Mouse (Mus musculus): ENCODE data around the gene Creb3l2. TPM values are rescaled to one million over a fixed set of nuclear protein-coding genes. Genes with fewer than 3 reads are reported as not detected.

Creb3l2 gene
- polyA plus RNA-seq, 1 experiment from 2014 or later, result 31.1 TPM

GRCm38 (mm10) chr6:37325076-37325475 lies 116.9 kb downstream of the Creb3l2 start:
- no peak overlapping the region for H3K4me2 ChIP-seq (ENCODE audit: low read depth, low read length)
- peaks cover 16% of the 10 kb centered on the region for H3K4me1 ChIP-seq (replicated peaks; ENCODE audit: control insufficient read depth, insufficient read depth, low read length)
- H3K9ac ChIP-seq (ENCODE audit: low read length), result no peak overlapping the region
- ATAC-seq (ENCODE audit: low read depth), result no peak
- no peaks in the 10 kb centered on the region for H3K36me3 ChIP-seq (ENCODE audit: control insufficient read depth, insufficient read depth, low read length)
- H3K27ac ChIP-seq (ENCODE audit: low read length), result no peak overlapping the region
- no peak overlapping the region for H3K4me3 ChIP-seq (ENCODE audit: low read length)
- H3K9me3 ChIP-seq (ENCODE audit: control insufficient read depth, low read length), result no peaks in the 10 kb centered on the region
- H3K27me3 ChIP-seq (ENCODE audit: control insufficient read depth, insufficient read depth, low read depth, low read length), result no peaks in the 10 kb centered on the region
- WGBS, result 75% methylated on average over 3 of the region's 3 CpGs

GRCm38 (mm10) chr6:37322641-37323040 lies 119.3 kb downstream of the Creb3l2 start:
- Histone ChIP-seq H3K27ac (ENCODE audit: low read length) (no peak overlapping the region), H3K9ac (ENCODE audit: low read length) (no peak overlapping the region)
- WGBS, result 85% methylated on average over 7 of the region's 7 CpGs

GRCm38 (mm10) chr6:37322088-37322487 lies 119.9 kb downstream of the Creb3l2 start:
- H3K4me1 ChIP-seq (replicated peaks; ENCODE audit: control insufficient read depth, insufficient read depth, low read length), result peaks cover 7% of the 10 kb centered on the region
- ATAC-seq (ENCODE audit: low read depth), result no peak
- no peak overlapping the region for H3K4me2 ChIP-seq (ENCODE audit: low read depth, low read length)
- H3K4me3 ChIP-seq (ENCODE audit: low read length), result no peak overlapping the region
- no peaks in the 10 kb centered on the region for H3K9me3 ChIP-seq (ENCODE audit: control insufficient read depth, low read length)
- H3K36me3 ChIP-seq (ENCODE audit: control insufficient read depth, insufficient read depth, low read length), result no peaks in the 10 kb centered on the region
- 87% methylated on average over 9 of the region's 9 CpGs for WGBS
- H3K27ac ChIP-seq (ENCODE audit: low read length), result no peak overlapping the region
- H3K9ac ChIP-seq (ENCODE audit: low read length), result no peak overlapping the region
- no peaks in the 10 kb centered on the region for H3K27me3 ChIP-seq (ENCODE audit: control insufficient read depth, insufficient read depth, low read depth, low read length)

More at GRCm38 (mm10) chr6:37322641-37323040, 119.3 kb downstream of the Creb3l2 start:
- H3K4me1 ChIP-seq (replicated peaks; ENCODE audit: control insufficient read depth, insufficient read depth, low read length), result peaks cover 7% of the 10 kb centered on the region
- ATAC-seq (ENCODE audit: low read depth), result no peak
- H3K36me3 ChIP-seq (ENCODE audit: control insufficient read depth, insufficient read depth, low read length), result no peaks in the 10 kb centered on the region
- no peak overlapping the region for H3K4me2 ChIP-seq (ENCODE audit: low read depth, low read length)
- no peaks in the 10 kb centered on the region for H3K9me3 ChIP-seq (ENCODE audit: control insufficient read depth, low read length)
- H3K27me3 ChIP-seq (ENCODE audit: control insufficient read depth, insufficient read depth, low read depth, low read length), result no peaks in the 10 kb centered on the region
- no peak overlapping the region for H3K4me3 ChIP-seq (ENCODE audit: low read length)

- H3K27me3 ChIP-seq (ENCODE audit: control insufficient read depth, insufficient read depth, low read depth, low read length), result no peaks in the 10 kb centered on the region
- H3K27ac ChIP-seq (ENCODE audit: low read length), result no peak overlapping the region
- no peak overlapping the region for H3K4me2 ChIP-seq (ENCODE audit: low read depth, low read length)
- WGBS, result 73% methylated on average over 5 of the region's 5 CpGs
- no peak overlapping the region for H3K4me3 ChIP-seq (ENCODE audit: low read length)
- no peaks in the 10 kb centered on the region for H3K4me1 ChIP-seq (replicated peaks; ENCODE audit: control insufficient read depth, insufficient read depth, low read length)
- H3K9me3 ChIP-seq (ENCODE audit: control insufficient read depth, low read length), result no peaks in the 10 kb centered on the region
- ATAC-seq (ENCODE audit: low read depth), result no peak
- no peaks in the 10 kb centered on the region for H3K36me3 ChIP-seq (ENCODE audit: control insufficient read depth, insufficient read depth, low read length)
- no peak overlapping the region for H3K9ac ChIP-seq (ENCODE audit: low read length)
Measured at GRCm38 (mm10) chr6:37317904-37318303, 124.0 kb downstream of the Creb3l2 start.

- ATAC-seq (ENCODE audit: low read depth), result no peak
- no peak overlapping the region for H3K4me3 ChIP-seq (ENCODE audit: low read length)
- H3K27ac ChIP-seq (ENCODE audit: low read length), result no peak overlapping the region
- H3K9me3 ChIP-seq (ENCODE audit: control insufficient read depth, low read length), result no peaks in the 10 kb centered on the region
- no peak overlapping the region for H3K9ac ChIP-seq (ENCODE audit: low read length)
- no peak overlapping the region for H3K4me2 ChIP-seq (ENCODE audit: low read depth, low read length)
- H3K4me1 ChIP-seq (replicated peaks; ENCODE audit: control insufficient read depth, insufficient read depth, low read length), result no peaks in the 10 kb centered on the region
- H3K27me3 ChIP-seq (ENCODE audit: control insufficient read depth, insufficient read depth, low read depth, low read length), result no peaks in the 10 kb centered on the region
- no peaks in the 10 kb centered on the region for H3K36me3 ChIP-seq (ENCODE audit: control insufficient read depth, insufficient read depth, low read length)
Measured at GRCm38 (mm10) chr6:37315440-37315839, 126.5 kb downstream of the Creb3l2 start.

- Histone ChIP-seq H3K27me3 (ENCODE audit: control insufficient read depth, insufficient read depth, low read depth, low read length) (no peaks in the 10 kb centered on the region), H3K9me3 (ENCODE audit: control insufficient read depth, low read length) (no peaks in the 10 kb centered on the region), H3K4me2 (ENCODE audit: low read depth, low read length) (no peak overlapping the region), H3K36me3 (ENCODE audit: control insufficient read depth, insufficient read depth, low read length) (no peaks in the 10 kb centered on the region), H3K4me1 (replicated peaks; ENCODE audit: control insufficient read depth, insufficient read depth, low read length) (no peaks in the 10 kb centered on the region), H3K27ac (ENCODE audit: low read length) (no peak overlapping the region), H3K4me3 (ENCODE audit: low read length) (no peak overlapping the region), H3K9ac (ENCODE audit: low read length) (no peak overlapping the region)
- no peak for ATAC-seq (ENCODE audit: low read depth)
- 82% methylated on average over 4 of the region's 4 CpGs for WGBS
Measured at GRCm38 (mm10) chr6:37310601-37311000, 131.3 kb downstream of the Creb3l2 start.

- 84% methylated on average over 1 of the region's 1 CpGs for WGBS
- H3K27me3 ChIP-seq (ENCODE audit: control insufficient read depth, insufficient read depth, low read depth, low read length), result peaks cover 4% of the 10 kb centered on the region
- H3K4me2 ChIP-seq (ENCODE audit: low read depth, low read length), result no peak overlapping the region
- H3K27ac ChIP-seq (ENCODE audit: low read length), result no peak overlapping the region
- no peaks in the 10 kb centered on the region for H3K9me3 ChIP-seq (ENCODE audit: control insufficient read depth, low read length)
- no peaks in the 10 kb centered on the region for H3K4me1 ChIP-seq (replicated peaks; ENCODE audit: control insufficient read depth, insufficient read depth, low read length)
- H3K9ac ChIP-seq (ENCODE audit: low read length), result no peak overlapping the region
- no peak for ATAC-seq (ENCODE audit: low read depth)
- no peaks in the 10 kb centered on the region for H3K36me3 ChIP-seq (ENCODE audit: control insufficient read depth, insufficient read depth, low read length)
- no peak overlapping the region for H3K4me3 ChIP-seq (ENCODE audit: low read length)
Measured at GRCm38 (mm10) chr6:37306616-37307015, 135.3 kb downstream of the Creb3l2 start.

GRCm38 (mm10) chr6:37300492-37300891 lies 141.5 kb downstream of the Creb3l2 start:
- Histone ChIP-seq H3K27ac (ENCODE audit: low read length) (no peak overlapping the region), H3K9ac (ENCODE audit: low read length) (no peak overlapping the region), H3K4me1 (replicated peaks; ENCODE audit: control insufficient read depth, insufficient read depth, low read length) (peaks cover 11% of the 10 kb centered on the region; the same call in 1 of the 2 replicates), H3K4me3 (ENCODE audit: low read length) (peak overlapping the region; percentile 63; the same call in 1 of the 2 replicates), H3K27me3 (ENCODE audit: control insufficient read depth, insufficient read depth, low read depth, low read length) (peaks cover 46% of the 10 kb centered on the region), H3K9me3 (ENCODE audit: control insufficient read depth, low read length) (no peaks in the 10 kb centered on the region), H3K36me3 (ENCODE audit: control insufficient read depth, insufficient read depth, low read length) (no peaks in the 10 kb centered on the region), H3K4me2 (ENCODE audit: low read depth, low read length) (peak overlapping the region; percentile 98)
- ATAC-seq (ENCODE audit: low read depth), result no peak
- 16% methylated on average over 13 of the region's 13 CpGs for WGBS

GRCm38 (mm10) chr6:37299562-37300390 lies 142.2 kb downstream of the Creb3l2 start, which contains the start of gene Dgki:
Gene Dgki, minus strand, starts transcription at chr6:37300184.
- peaks cover 11% of the 10 kb centered on the region; the same call in 1 of the 2 replicates for H3K4me1 ChIP-seq (replicated peaks; ENCODE audit: control insufficient read depth, insufficient read depth, low read length)
- peak within 1 kb of the TSS; percentile 63 for H3K4me3 ChIP-seq (ENCODE audit: low read length)
- no peaks in the 10 kb centered on the region for H3K36me3 ChIP-seq (ENCODE audit: control insufficient read depth, insufficient read depth, low read length)
- H3K27me3 ChIP-seq (ENCODE audit: control insufficient read depth, insufficient read depth, low read depth, low read length), result peaks cover 46% of the 10 kb centered on the region
- H3K27ac ChIP-seq (ENCODE audit: low read length), result no peak within 1 kb of the TSS
- under 1% methylated on average over 48 of the region's 65 CpGs for WGBS
- H3K9me3 ChIP-seq (ENCODE audit: control insufficient read depth, low read length), result no peaks in the 10 kb centered on the region
- ATAC-seq (ENCODE audit: low read depth), result peak; percentile 38; the same call in 1 of the 2 replicates
- peak within 1 kb of the TSS; percentile 98 for H3K4me2 ChIP-seq (ENCODE audit: low read depth, low read length)
- H3K9ac ChIP-seq (ENCODE audit: low read length), result peak within 1 kb of the TSS; percentile 54
